Mouse (Mus musculus) spleen, adult 2 months (tissue): ENCODE results near the gene Lypla2.

ENCODE experiments used
- CTCF ChIP-seq: fragments of 200-500 bp; IDR thresholded peaks from 2 replicates; pipeline ENCODE4 v1.5.1; 2011; ENCODE audit warnings: mild to moderate bottlenecking, inconsistent platforms; ENCODE audit not compliant: insufficient read depth, insufficient read length, insufficient replicate concordance; ENCODE audit errors: extremely low read depth
- POLR2A ChIP-seq: fragments of 200-500 bp; IDR thresholded peaks from 2 replicates; pipeline ENCODE4 v1.6.1; 2011; ENCODE audit warnings: low read depth, low read length, inconsistent platforms

GRCm38 (mm10) chr4:135949475-135949874 is 23.0 kb downstream of the Lypla2 start:
- no peak for TF ChIP-seq POLR2A
- TF ChIP-seq CTCF: no peak
